Mouse (Mus musculus) thymus, adult 2 months (tissue): ENCODE results near the gene Ndufaf2.

Source experiments
- CTCF ChIP-seq: fragments of 200-500 bp; IDR thresholded peaks from 2 replicates; pipeline ENCODE4 v1.5.1; 2012; ENCODE audit warnings: mild to moderate bottlenecking, control low read depth, low read length, moderate library complexity, borderline replicate concordance; ENCODE audit not compliant: control insufficient read depth, poor library complexity, insufficient read depth; ENCODE audit errors: extremely low read depth
- POLR2A ChIP-seq: fragments of 200-500 bp; IDR thresholded peaks from 2 replicates; pipeline ENCODE4 v1.6.1; 2012; ENCODE audit warnings: mild to moderate bottlenecking, low read length, control low read depth, moderate library complexity; ENCODE audit not compliant: control insufficient read depth, poor library complexity, insufficient read depth; ENCODE audit errors: extremely low read depth

GRCm38 (mm10) chr13:108013839-108014238 is 144.6 kb downstream of the Ndufaf2 start:
- TF ChIP-seq CTCF = no peak
- no peak for TF ChIP-seq POLR2A
